Mouse (Mus musculus) spleen, postnatal 4 days (tissue): Measurements from ENCODE around the gene Txk.
A peak's percentile ranks its signal among the peaks of the same experiment; 100 is the strongest.

Source experiments
- DNase-seq, 2 experiments: peaks; one replicate each; pipeline ENCODE4 v3.0.0; 2022; ENCODE audit warnings: low spot score in 2 of 2

Txk gene

GRCm38 (mm10) chr5:72752585-72752984, at the start of gene Txk:
Gene Txk (minus strand): TSS chr5:72752777.
- DNase-seq: no peak

- no peak for DNase-seq
Observed at GRCm38 (mm10) chr5:72798563-72798962, 46.0 kb upstream of the Txk start.

- peak in 1 of 2 experiments; percentile 66 for DNase-seq
Observed at GRCm38 (mm10) chr5:72796186-72796613, 43.6 kb upstream of the Txk start.

- no peak for DNase-seq
Observed at GRCm38 (mm10) chr5:72793309-72793850, 40.8 kb upstream of the Txk start.

- no peak for DNase-seq
Observed at GRCm38 (mm10) chr5:72791789-72792188, 39.2 kb upstream of the Txk start.

GRCm38 (mm10) chr5:72791386-72791785, 38.8 kb upstream of the Txk start:
- DNase-seq: no peak

- no peak for DNase-seq
Observed at GRCm38 (mm10) chr5:72785451-72785850, 32.9 kb upstream of the Txk start.

- no peak for DNase-seq
Observed at GRCm38 (mm10) chr5:72784719-72785118, 32.1 kb upstream of the Txk start.

- DNase-seq: no peak
Observed at GRCm38 (mm10) chr5:72783957-72784356, 31.4 kb upstream of the Txk start.

GRCm38 (mm10) chr5:72783123-72783522, 30.5 kb upstream of the Txk start:
- no peak for DNase-seq

- no peak for DNase-seq
Observed at GRCm38 (mm10) chr5:72781776-72782175, 29.2 kb upstream of the Txk start.

- no peak for DNase-seq
Observed at GRCm38 (mm10) chr5:72776595-72776994, 24.0 kb upstream of the Txk start.

- no peak for DNase-seq
Observed at GRCm38 (mm10) chr5:72776127-72776526, 23.6 kb upstream of the Txk start.

GRCm38 (mm10) chr5:72769841-72770240, 17.3 kb upstream of the Txk start:
- no peak for DNase-seq

- DNase-seq: no peak
Observed at GRCm38 (mm10) chr5:72763546-72763945, 11.0 kb upstream of the Txk start.

- no peak for DNase-seq
Observed at GRCm38 (mm10) chr5:72763025-72763424, 10.4 kb upstream of the Txk start.

GRCm38 (mm10) chr5:72761758-72762157, 9.2 kb upstream of the Txk start:
- no peak for DNase-seq

GRCm38 (mm10) chr5:72761237-72761636, 8.7 kb upstream of the Txk start:
- no peak for DNase-seq

- DNase-seq: no peak
Observed at GRCm38 (mm10) chr5:72758925-72759924, 6.6 kb upstream of the Txk start.

GRCm38 (mm10) chr5:72757155-72757773, 4.7 kb upstream of the Txk start:
- DNase-seq: no peak

GRCm38 (mm10) chr5:72755941-72756340, 3.4 kb upstream of the Txk start:
- DNase-seq: no peak

GRCm38 (mm10) chr5:72755035-72755434, 2.5 kb upstream of the Txk start:
- no peak for DNase-seq
